Mouse (Mus musculus): Measurements from ENCODE around the gene Srarp. TPM values are rescaled to one million over a fixed set of nuclear protein-coding genes. Genes with fewer than 3 reads are reported as not detected.

Srarp gene
- not detected in 2 replicates for polyA plus RNA-seq (2015; fragmentation: Nextera tagmentation; extraction: Ambion mirVana)

DNA sequence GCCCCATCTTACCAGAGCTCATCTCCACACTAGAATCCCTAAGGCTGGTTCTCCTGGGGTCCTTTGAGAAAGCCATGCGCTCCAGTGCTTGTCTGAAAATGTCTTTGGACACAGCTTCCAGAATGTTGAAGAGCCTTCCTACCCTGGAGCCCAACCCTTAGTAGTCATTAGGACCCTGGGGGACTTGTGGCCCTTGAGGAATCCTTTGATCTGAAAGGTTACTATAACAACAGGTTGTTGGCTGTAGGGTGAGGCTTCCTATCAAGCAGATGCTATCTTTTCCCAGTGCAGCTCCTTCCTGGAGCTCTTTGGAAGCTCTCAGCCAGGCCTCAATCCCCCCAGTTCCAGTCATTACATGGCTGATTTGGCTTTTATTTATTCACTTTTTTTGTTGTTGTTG lies at the start of gene Srarp:
Gene Srarp (minus strand): TSS at position 132 of the 400 bp plus-strand sequence.
- Histone ChIP-seq H3K9me3 (ENCODE audit: control insufficient read depth, low read length) (no peaks in the 10 kb centered on the region), H3K4me3 (replicated peaks; ENCODE audit: low read length) (no peak within 1 kb of the TSS), H3K4me1 (replicated peaks; ENCODE audit: control insufficient read depth, insufficient read depth, low read length) (no peaks in the 10 kb centered on the region), H3K4me2 (ENCODE audit: low read length) (no peak within 1 kb of the TSS), H3K27ac (ENCODE audit: low read length) (no peak within 1 kb of the TSS), H3K36me3 (ENCODE audit: control insufficient read depth, insufficient read depth) (no peaks in the 10 kb centered on the region), H3K9ac (replicated peaks; ENCODE audit: low read depth, low read length) (no peak within 1 kb of the TSS), H3K27me3 (replicated peaks; ENCODE audit: control insufficient read depth, insufficient read depth, low read length) (no peaks in the 10 kb centered on the region)
- WGBS, result 81% methylated on average over 1 of the region's 1 CpGs
- ATAC-seq, result no peak

DNA sequence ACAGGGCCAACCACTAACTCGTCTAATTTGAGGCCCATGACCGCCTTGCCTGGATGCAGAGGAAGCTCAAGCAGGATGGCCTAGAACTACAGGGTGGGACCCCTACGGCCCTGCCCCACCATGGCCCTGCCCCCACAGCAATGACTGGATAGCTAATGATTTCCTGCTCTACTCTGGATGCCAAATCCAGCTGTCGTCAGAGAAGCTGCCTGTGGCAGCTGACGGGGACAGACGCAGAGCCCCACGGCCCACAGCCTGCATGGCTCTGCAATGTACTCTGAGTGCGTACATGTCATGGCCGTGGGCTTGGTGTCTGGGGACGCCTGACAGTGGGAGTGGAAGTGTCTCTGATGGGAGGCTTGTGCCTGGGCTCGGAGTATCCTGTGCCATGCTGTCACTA lies 48.2 kb upstream of the Srarp start:
- H3K27ac ChIP-seq (ENCODE audit: low read length), result no peak overlapping the region
- no peaks in the 10 kb centered on the region for H3K4me1 ChIP-seq (replicated peaks; ENCODE audit: control insufficient read depth, insufficient read depth, low read length)
- H3K4me3 ChIP-seq (replicated peaks; ENCODE audit: low read length), result no peak overlapping the region
- no peak overlapping the region for H3K4me2 ChIP-seq (ENCODE audit: low read length)
- 85% methylated on average over 11 of the region's 11 CpGs for WGBS
- no peaks in the 10 kb centered on the region for H3K27me3 ChIP-seq (replicated peaks; ENCODE audit: control insufficient read depth, insufficient read depth, low read length)
- ATAC-seq, result no peak
- H3K9ac ChIP-seq (replicated peaks; ENCODE audit: low read depth, low read length), result no peak overlapping the region
- peaks cover 45% of the 10 kb centered on the region for H3K36me3 ChIP-seq (ENCODE audit: control insufficient read depth, insufficient read depth)
- no peaks in the 10 kb centered on the region for H3K9me3 ChIP-seq (ENCODE audit: control insufficient read depth, low read length)

DNA sequence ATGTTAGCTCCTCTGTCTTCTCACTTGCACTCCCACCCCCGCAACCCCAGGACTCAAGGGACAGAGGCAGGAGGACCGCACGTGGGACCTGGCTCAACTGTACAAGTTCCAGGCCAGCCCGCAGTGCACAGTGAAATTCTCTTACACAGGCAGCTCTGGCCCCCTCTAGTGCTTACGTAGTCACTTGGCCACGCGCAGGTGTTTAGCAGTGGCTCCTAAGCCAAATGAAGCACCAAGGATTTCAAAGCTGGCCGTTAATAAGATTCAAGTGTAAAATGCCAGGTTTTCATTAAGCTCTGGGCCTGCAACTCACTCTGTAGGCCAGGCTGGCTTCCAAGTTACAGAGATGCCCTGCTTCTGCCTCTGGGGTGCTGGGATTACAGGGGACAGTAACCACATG lies 43.5 kb upstream of the Srarp start:
- no peak for ATAC-seq
- no peak overlapping the region for H3K4me2 ChIP-seq (ENCODE audit: low read length)
- no peaks in the 10 kb centered on the region for H3K27me3 ChIP-seq (replicated peaks; ENCODE audit: control insufficient read depth, insufficient read depth, low read length)
- no peak overlapping the region for H3K9ac ChIP-seq (replicated peaks; ENCODE audit: low read depth, low read length)
- no peaks in the 10 kb centered on the region for H3K9me3 ChIP-seq (ENCODE audit: control insufficient read depth, low read length)
- peaks cover 14% of the 10 kb centered on the region for H3K4me1 ChIP-seq (replicated peaks; ENCODE audit: control insufficient read depth, insufficient read depth, low read length)
- no peak overlapping the region for H3K27ac ChIP-seq (ENCODE audit: low read length)
- H3K4me3 ChIP-seq (replicated peaks; ENCODE audit: low read length), result no peak overlapping the region
- whole genome bisulfite sequencing, result 87% methylated on average over 8 of the region's 8 CpGs
- peaks cover 36% of the 10 kb centered on the region for H3K36me3 ChIP-seq (ENCODE audit: control insufficient read depth, insufficient read depth)

DNA sequence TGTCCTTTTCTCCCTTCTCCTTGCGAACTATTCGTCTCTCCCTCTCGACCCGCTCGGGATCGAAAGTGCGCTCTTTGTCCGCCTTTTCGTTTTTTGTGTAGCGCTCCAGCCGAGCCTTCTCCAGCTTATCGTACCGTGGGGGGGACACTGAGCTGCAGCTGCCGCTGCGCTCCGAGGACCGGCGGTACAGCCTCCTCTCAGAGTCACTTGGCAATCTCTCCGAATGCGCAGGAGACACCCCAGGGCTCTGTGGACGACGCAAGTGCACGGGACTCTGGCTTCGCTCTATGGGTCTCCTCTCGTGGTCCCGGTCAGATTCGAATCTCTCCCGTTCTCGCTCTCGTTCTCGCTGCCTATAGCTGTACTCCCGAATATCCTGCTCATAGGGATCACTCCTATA lies 42.9 kb upstream of the Srarp start:
- H3K4me3 ChIP-seq (replicated peaks; ENCODE audit: low read length), result no peak overlapping the region
- H3K27ac ChIP-seq (ENCODE audit: low read length), result peak overlapping the region; percentile 86; the same call in 1 of the 2 replicates
- no peaks in the 10 kb centered on the region for H3K27me3 ChIP-seq (replicated peaks; ENCODE audit: control insufficient read depth, insufficient read depth, low read length)
- peaks cover 14% of the 10 kb centered on the region for H3K4me1 ChIP-seq (replicated peaks; ENCODE audit: control insufficient read depth, insufficient read depth, low read length)
- no peaks in the 10 kb centered on the region for H3K9me3 ChIP-seq (ENCODE audit: control insufficient read depth, low read length)
- peaks cover 40% of the 10 kb centered on the region for H3K36me3 ChIP-seq (ENCODE audit: control insufficient read depth, insufficient read depth)
- no peak overlapping the region for H3K4me2 ChIP-seq (ENCODE audit: low read length)
- no peak for ATAC-seq
- no peak overlapping the region for H3K9ac ChIP-seq (replicated peaks; ENCODE audit: low read depth, low read length)
- WGBS, result 85% methylated on average over 32 of the region's 32 CpGs

DNA sequence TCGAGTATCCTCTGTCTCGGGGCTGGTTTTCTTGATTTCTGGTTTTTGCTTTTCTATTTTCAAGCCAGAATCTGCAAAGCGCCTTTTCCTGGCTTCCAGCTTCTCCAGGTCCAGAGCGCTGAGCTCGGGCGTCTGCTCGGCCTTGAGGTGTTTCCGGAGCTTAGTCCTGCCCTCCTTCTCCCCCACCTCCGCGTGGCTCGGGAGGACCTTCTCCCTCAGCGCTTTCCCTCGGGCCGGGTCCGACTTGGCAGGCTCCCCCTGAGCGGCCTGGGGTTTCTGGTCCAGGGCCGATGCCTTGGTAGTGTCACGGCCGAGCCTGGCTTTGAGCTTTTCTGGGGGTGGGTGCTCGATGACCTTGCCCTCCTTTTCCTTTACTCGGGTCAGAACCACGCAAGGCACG lies 42.3 kb upstream of the Srarp start:
- no peak for ATAC-seq
- H3K27me3 ChIP-seq (replicated peaks; ENCODE audit: control insufficient read depth, insufficient read depth, low read length), result no peaks in the 10 kb centered on the region
- 76% methylated on average over 23 of the region's 23 CpGs for WGBS

DNA sequence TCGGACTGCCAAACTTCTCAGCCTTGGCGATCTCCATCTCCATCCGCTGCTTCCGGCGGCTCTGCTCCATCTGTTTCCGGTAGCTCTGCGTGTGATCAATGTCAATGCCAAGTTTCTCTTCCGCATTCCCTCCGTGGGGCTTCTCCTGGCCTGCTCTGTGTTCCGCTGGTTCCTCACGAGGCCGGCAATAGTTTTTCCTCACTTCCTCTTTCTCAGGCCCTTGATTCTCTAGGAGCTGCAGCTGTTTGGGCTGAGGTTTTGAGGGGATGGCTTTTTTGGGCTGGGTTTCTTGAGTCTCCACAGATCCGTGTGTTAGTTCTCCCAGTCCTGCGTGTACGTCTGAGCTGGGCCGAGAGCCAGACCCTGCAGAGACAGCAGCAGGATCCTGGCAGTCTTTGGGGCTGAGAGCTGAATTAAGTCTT lies 41.8 kb upstream of the Srarp start:
- H3K4me3 ChIP-seq (replicated peaks; ENCODE audit: low read length), result no peak overlapping the region
- H3K4me1 ChIP-seq (replicated peaks; ENCODE audit: control insufficient read depth, insufficient read depth, low read length), result peaks cover 14% of the 10 kb centered on the region
- peak; percentile 60 for ATAC-seq
- peaks cover 42% of the 10 kb centered on the region for H3K36me3 ChIP-seq (ENCODE audit: control insufficient read depth, insufficient read depth)
- no peaks in the 10 kb centered on the region for H3K27me3 ChIP-seq (replicated peaks; ENCODE audit: control insufficient read depth, insufficient read depth, low read length)
- WGBS, result 55% methylated on average over 16 of the region's 16 CpGs
- H3K9me3 ChIP-seq (ENCODE audit: control insufficient read depth, low read length), result no peaks in the 10 kb centered on the region
- H3K27ac ChIP-seq (ENCODE audit: low read length), result peak overlapping the region; percentile 86
- no peak overlapping the region for H3K9ac ChIP-seq (replicated peaks; ENCODE audit: low read depth, low read length)
- H3K4me2 ChIP-seq (ENCODE audit: low read length), result no peak overlapping the region

More for the DNA sequence above, 42.3 kb upstream of the Srarp start:
- H3K4me2 ChIP-seq (ENCODE audit: low read length), result no peak overlapping the region
- no peak overlapping the region for H3K9ac ChIP-seq (replicated peaks; ENCODE audit: low read depth, low read length)
- H3K36me3 ChIP-seq (ENCODE audit: control insufficient read depth, insufficient read depth), result peaks cover 42% of the 10 kb centered on the region
- H3K9me3 ChIP-seq (ENCODE audit: control insufficient read depth, low read length), result no peaks in the 10 kb centered on the region
- peak overlapping the region; percentile 86 for H3K27ac ChIP-seq (ENCODE audit: low read length)
- H3K4me1 ChIP-seq (replicated peaks; ENCODE audit: control insufficient read depth, insufficient read depth, low read length), result peaks cover 14% of the 10 kb centered on the region
- no peak overlapping the region for H3K4me3 ChIP-seq (replicated peaks; ENCODE audit: low read length)

DNA sequence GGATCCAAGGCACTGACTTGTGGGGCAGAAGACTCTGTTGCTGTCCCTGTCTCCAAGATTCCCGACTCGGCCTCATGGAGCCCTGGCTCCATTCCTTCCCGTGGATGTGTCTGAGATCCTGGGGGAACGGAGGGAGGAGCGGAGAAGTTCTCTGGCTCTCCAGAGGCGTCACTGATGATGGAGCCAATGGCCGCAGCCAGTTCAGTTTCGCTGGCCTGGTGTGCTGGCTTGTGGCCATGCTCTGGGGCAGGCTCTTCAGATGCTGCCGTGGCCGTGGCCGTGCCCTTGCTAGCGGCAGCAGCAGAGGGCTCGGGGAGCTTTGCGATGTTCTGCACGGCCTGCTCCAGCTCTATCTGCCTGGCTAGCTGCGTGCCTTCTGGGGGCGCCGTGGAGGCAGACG lies 38.5 kb upstream of the Srarp start:
- Histone ChIP-seq H3K36me3 (ENCODE audit: control insufficient read depth, insufficient read depth) (peaks cover 57% of the 10 kb centered on the region), H3K9me3 (ENCODE audit: control insufficient read depth, low read length) (no peaks in the 10 kb centered on the region), H3K4me2 (ENCODE audit: low read length) (no peak overlapping the region), H3K4me3 (replicated peaks; ENCODE audit: low read length) (no peak overlapping the region), H3K27ac (ENCODE audit: low read length) (no peak overlapping the region), H3K4me1 (replicated peaks; ENCODE audit: control insufficient read depth, insufficient read depth, low read length) (peaks cover 14% of the 10 kb centered on the region), H3K27me3 (replicated peaks; ENCODE audit: control insufficient read depth, insufficient read depth, low read length) (no peaks in the 10 kb centered on the region), H3K9ac (replicated peaks; ENCODE audit: low read depth, low read length) (no peak overlapping the region)
- 85% methylated on average over 19 of the region's 19 CpGs for WGBS
- no peak for ATAC-seq

DNA sequence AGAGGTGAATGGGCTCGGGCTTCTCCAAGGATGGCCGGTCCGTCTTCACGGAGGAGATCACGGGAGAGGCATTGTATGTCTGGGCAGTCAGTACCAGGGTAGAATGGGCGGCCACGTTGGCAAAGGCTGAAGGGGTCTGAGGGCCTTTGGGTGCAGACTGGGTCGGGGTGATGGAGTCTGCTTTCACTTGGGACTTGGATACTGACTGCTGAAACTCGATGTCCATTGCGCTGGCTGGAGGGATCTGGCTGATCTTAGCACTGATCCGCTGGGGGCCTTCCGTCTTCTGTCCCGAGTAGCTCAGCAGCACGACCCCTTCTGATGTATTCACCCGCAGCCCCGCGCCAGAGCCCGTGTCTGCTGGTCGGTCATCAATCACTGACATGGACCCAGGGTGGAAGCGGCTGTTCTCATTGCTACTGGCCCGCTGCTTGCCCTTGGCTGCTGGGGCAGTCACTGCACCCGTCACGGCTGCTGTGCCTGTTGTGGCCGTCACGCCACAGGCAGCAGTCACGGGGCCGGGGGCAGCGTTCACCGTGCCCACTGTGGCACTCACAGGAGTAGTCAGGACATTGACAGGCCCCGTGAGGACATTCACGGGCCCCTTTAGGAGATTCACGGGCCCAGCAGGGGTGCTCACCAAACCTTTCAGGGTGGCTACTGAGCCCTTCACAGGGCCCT lies 36.9 kb upstream of the Srarp start:
- WGBS, result 93% methylated on average over 32 of the region's 32 CpGs
- no peak overlapping the region for H3K4me3 ChIP-seq (replicated peaks; ENCODE audit: low read length)
- no peaks in the 10 kb centered on the region for H3K9me3 ChIP-seq (ENCODE audit: control insufficient read depth, low read length)
- ATAC-seq, result no peak
- no peak overlapping the region for H3K9ac ChIP-seq (replicated peaks; ENCODE audit: low read depth, low read length)
- no peak overlapping the region for H3K4me2 ChIP-seq (ENCODE audit: low read length)
- peaks cover 67% of the 10 kb centered on the region for H3K36me3 ChIP-seq (ENCODE audit: control insufficient read depth, insufficient read depth)
- H3K4me1 ChIP-seq (replicated peaks; ENCODE audit: control insufficient read depth, insufficient read depth, low read length), result peaks cover 7% of the 10 kb centered on the region
- H3K27me3 ChIP-seq (replicated peaks; ENCODE audit: control insufficient read depth, insufficient read depth, low read length), result no peaks in the 10 kb centered on the region
- no peak overlapping the region for H3K27ac ChIP-seq (ENCODE audit: low read length)

DNA sequence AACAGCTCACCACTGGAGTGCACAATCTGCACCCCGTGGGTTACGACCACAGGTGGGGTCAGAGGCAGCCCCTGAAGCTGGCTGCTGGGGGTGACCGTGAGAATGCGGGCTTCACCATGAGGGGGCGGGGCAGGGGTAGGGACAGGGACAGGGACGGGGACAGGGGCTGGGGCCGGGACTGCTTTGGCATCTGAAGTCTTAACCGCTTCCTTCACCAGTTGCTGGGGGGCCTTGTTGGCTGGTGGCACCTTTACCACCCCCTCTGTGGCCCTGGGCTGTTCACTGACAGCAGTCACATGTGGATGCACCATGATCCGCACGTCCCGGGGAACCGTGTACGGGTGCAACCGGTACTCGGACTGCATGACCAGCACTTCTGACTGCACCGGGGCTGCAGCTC lies 35.6 kb upstream of the Srarp start:
- no peak overlapping the region for H3K27ac ChIP-seq (ENCODE audit: low read length)
- H3K4me1 ChIP-seq (replicated peaks; ENCODE audit: control insufficient read depth, insufficient read depth, low read length), result no peaks in the 10 kb centered on the region
- no peaks in the 10 kb centered on the region for H3K9me3 ChIP-seq (ENCODE audit: control insufficient read depth, low read length)
- H3K4me2 ChIP-seq (ENCODE audit: low read length), result no peak overlapping the region
- H3K36me3 ChIP-seq (ENCODE audit: control insufficient read depth, insufficient read depth), result peaks cover 72% of the 10 kb centered on the region
- 97% methylated on average over 16 of the region's 16 CpGs for WGBS
- H3K4me3 ChIP-seq (replicated peaks; ENCODE audit: low read length), result no peak overlapping the region
- ATAC-seq, result no peak
- H3K9ac ChIP-seq (replicated peaks; ENCODE audit: low read depth, low read length), result no peak overlapping the region
- no peaks in the 10 kb centered on the region for H3K27me3 ChIP-seq (replicated peaks; ENCODE audit: control insufficient read depth, insufficient read depth, low read length)

DNA sequence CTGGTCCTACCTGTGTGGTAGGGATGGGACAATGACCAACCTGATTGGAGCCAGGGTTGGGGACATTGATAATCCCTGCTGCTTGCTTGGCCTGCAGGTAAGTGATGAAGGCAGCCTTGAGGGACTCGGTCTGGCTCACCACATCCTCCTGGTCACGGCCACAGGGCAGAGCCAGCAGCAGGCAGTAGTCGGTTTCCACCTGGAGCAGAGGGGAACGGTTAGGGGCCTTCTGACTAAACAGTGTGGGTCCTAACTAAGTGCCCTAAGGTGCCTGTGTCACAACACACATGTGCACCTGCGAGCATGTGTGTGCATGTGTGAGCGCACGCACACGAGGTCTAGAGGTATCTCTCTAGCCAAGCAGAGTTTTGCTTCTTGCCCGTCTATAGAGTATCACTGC lies 33.4 kb upstream of the Srarp start:
- no peak overlapping the region for H3K4me2 ChIP-seq (ENCODE audit: low read length)
- no peak overlapping the region for H3K4me3 ChIP-seq (replicated peaks; ENCODE audit: low read length)
- no peak for ATAC-seq
- H3K36me3 ChIP-seq (ENCODE audit: control insufficient read depth, insufficient read depth), result peaks cover 81% of the 10 kb centered on the region
- H3K4me1 ChIP-seq (replicated peaks; ENCODE audit: control insufficient read depth, insufficient read depth, low read length), result no peaks in the 10 kb centered on the region
- no peak overlapping the region for H3K9ac ChIP-seq (replicated peaks; ENCODE audit: low read depth, low read length)
- no peaks in the 10 kb centered on the region for H3K27me3 ChIP-seq (replicated peaks; ENCODE audit: control insufficient read depth, insufficient read depth, low read length)
- no peaks in the 10 kb centered on the region for H3K9me3 ChIP-seq (ENCODE audit: control insufficient read depth, low read length)
- no peak overlapping the region for H3K27ac ChIP-seq (ENCODE audit: low read length)
- WGBS, result 86% methylated on average over 9 of the region's 9 CpGs

All from forebrain, embryonic 16.5 days (tissue).